Mouse (Mus musculus) c-Kit-negative CD71-positive TER-119-positive erythroid progenitor cells, embryonic 14.5 days (primary cell): Measurements from ENCODE around the gene Tmem132a.

Experiments used
- DNase-seq: peaks from one replicate; pipeline ENCODE4 v3.0.0-alpha.2; 2013; ENCODE audit warnings: low read depth, low spot score

Gene Tmem132a

DNA sequence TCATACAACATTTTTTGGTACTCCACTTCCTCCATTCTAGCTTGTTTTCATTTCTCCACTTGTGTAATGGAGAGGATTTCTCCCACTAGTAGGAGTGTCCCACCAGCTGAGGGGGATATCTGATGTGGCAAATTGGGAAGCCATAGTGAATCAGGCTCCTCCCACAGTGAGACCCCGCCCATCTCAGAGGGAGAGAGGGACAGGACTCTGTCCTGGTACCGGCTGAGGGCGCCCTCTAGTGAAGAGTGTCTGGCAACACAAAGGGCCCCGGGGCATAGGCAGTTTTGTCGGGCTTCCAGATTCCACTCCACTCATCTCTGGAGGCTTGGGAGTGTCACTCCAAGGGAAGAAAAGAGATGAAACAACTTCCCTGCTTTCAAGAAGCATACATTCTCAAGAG lies 38.3 kb downstream of the Tmem132a start:
- no peak for DNase-seq

GRCm38 (mm10) chr19:10829436-10830175 lies 40.1 kb downstream of the Tmem132a start, which contains the start of gene Cd6:
TSS of gene Cd6 (minus strand) at chr19:10830058.
- DNase-seq = no peak

DNA sequence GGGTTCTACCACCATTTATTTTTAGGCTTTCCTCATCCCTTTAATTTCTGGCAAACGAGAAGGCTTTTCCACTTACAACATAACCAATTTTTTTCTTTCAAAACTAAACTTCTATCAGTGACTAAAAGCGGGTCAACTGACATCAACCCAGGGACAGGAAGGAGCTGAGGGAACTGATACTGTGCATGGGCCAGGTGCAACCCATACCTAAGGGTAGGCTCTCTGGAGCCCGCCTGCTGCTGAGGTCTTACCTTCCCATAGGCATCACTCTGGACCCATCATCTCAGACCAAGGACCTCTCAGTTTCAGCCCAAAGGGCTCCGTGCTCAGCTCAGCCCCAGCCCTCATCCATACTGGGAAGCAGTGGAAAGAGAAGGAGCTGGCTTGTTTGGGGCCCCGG lies 41.4 kb downstream of the Tmem132a start:
- no peak for DNase-seq

GRCm38 (mm10) chr19:10824061-10824460 lies 45.7 kb downstream of the Tmem132a start:
- DNase-seq = no peak

GRCm38 (mm10) chr19:10822534-10822933 lies 47.2 kb downstream of the Tmem132a start:
- DNase-seq = no peak

DNA sequence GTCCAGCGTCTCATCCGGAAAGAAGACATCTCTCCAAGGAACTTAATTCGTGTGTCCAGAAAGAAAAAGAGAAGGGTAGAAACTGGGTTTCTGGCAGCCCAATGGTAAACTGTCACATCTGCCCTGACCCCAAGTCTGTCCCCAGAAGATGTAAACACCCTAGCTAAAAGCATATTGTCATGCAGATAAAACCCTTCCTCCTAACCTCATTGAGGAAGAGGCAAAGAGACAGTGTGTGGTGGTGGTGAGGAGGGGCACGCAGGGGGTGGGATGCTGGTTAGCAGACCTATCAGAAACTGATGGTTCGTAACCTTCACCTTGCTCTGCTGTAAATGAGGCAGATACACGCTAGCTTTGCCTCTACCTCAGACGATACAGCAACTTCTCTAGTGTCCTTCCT lies 48.4 kb downstream of the Tmem132a start:
- no peak for DNase-seq

GRCm38 (mm10) chr19:10818217-10818946 lies 51.4 kb downstream of the Tmem132a start:
- no peak for DNase-seq

- no peak for DNase-seq
Observed at GRCm38 (mm10) chr19:10816462-10816861, 53.3 kb downstream of the Tmem132a start.

DNA sequence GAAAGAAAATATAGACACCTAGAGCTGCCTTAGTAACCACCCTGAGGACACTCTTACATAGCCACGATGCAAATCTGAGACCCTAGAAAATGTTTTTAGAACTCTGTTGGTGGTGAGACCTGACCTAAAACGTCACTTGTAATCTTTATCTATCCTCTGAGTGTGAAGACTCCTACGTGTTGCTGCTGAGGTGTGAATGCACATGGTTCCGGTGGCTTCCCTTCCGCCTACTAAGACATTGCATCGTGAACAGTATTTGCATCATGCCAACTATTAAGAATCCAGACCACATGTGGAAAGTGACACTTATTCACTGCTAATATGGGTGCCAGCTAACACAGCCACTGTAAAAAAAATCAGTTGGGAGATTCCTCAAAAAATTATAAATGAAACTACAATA lies 53.9 kb downstream of the Tmem132a start:
- DNase-seq = no peak

DNA sequence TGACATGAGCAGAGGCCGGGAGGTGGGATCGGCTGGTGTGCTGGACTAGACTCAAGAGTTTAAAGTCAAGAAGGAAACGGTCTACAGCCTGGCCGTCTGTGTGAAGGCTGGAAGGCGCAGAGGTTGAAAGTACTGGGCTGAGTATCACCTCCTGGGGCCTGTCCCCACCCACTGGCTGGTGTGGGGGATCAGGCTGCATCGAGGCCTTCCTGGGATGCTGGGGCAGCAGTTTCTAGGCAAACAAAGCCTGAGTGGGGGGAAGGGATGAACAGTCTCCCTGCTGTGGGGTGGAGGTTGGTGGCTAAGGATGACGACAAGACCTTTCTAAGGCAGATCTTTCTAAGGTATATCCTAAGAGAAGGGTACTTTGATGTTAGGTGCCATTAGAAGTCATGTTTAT lies 55.8 kb downstream of the Tmem132a start:
- DNase-seq = no peak

- no peak for DNase-seq
Observed at GRCm38 (mm10) chr19:10813039-10813438, 56.7 kb downstream of the Tmem132a start.

DNA sequence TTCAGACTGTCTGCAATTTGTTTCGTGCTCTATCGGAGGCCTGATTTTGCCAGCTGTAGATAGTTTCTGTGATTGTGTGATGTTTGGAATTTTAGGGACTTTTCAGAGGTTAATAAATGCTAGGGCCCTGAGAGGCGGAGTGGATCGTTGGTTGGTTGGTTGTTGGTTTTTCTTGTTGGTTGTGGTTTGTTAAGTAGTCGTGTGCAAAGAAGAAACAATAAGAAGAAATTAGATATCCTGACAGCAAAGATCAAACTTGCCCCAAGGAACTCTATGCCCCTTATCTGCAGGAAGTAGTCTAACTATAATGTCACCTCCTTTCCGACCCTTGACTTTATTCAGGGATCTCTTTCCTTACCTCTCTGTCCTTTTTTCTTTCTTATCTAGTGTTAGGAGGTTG lies 58.3 kb downstream of the Tmem132a start:
- no peak for DNase-seq

DNA sequence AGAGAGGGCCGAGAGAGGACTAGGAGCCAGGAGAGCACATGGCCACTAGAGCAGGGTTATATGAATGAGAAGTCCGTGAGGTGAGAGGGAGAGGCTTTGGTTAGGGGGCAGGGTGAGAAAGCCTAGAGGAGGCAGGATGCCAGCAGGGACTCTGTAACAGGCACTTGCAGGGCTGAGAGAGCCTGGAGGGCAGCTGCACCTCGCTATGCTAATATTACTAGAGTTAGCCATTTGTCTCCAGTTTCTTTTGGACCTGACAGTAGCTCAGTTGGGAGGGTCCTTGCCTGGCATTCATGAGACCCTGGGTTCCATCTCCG lies 59.6 kb downstream of the Tmem132a start:
- DNase-seq = no peak

DNA sequence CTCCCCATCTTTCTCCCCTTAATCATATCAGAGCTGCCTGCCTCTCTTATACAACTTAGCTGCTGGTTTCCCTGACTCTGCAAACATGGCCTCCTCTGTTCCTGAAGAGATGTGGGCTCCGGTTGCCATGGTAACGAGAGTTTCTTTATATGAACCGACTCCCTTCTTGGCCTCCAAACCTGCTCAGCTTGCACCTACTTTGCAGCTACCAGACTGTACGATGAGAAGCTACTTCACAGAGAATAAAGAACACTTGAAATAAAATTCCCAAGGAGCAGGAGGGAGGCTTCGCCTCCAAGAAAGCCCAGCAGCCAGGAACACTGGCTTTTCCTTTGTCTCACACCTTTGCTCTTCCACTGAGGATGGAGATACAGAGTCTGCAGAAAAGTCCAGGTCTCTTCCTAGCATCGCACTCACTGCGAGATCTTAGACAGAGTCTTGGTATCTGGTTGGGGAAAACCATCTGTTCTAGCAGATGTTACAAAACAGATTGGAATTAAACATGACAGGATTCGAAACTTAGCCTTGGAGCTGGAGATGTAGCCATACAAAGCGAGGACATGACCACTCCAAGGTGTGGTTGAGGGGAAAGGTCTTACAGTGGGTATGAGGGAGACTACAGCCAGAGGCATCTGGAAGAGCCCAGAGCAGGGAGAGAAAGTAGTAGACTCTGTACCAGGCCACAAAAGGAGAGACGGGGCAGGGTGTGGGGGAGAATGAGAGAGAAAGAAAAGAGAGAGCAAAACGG lies 60.1 kb downstream of the Tmem132a start:
- DNase-seq = no peak

- DNase-seq = no peak
Observed at GRCm38 (mm10) chr19:10808524-10809233, 61.1 kb downstream of the Tmem132a start.
